Mouse (Mus musculus): ENCODE measurements around the gene Ugt1a1. TPM values are rescaled to one million over a fixed set of nuclear protein-coding genes. Genes with fewer than 3 reads are reported as not detected.
"Not testable (repeated sequence)": the region's sequence is repeated elsewhere in the genome, so short reads cannot be mapped to it uniquely, and the experiment has no call there.

Gene Ugt1a1
- not detected in 2 replicates for polyA plus RNA-seq (2015; fragmentation: Nextera tagmentation; extraction: Ambion mirVana)

- H3K4me1 ChIP-seq (replicated peaks), result no peaks in the 10 kb centered on the region
- peaks cover 55% of the 10 kb centered on the region for H3K9me3 ChIP-seq
- H3K4me3 ChIP-seq, result no peak within 1 kb of the TSS
- 0 out of 2 replicates have a peak, but pooled peaks have one; percentile 17 for ATAC-seq (ENCODE audit: low FRiP score)
- no peak within 1 kb of the TSS for H3K4me2 ChIP-seq
- H3K27ac ChIP-seq, result no peak within 1 kb of the TSS
- H3K9ac ChIP-seq, result no peak within 1 kb of the TSS
- WGBS, result 68% methylated on average over 8 of the region's 8 CpGs
- H3K27me3 ChIP-seq, result no peaks in the 10 kb centered on the region
- H3K36me3 ChIP-seq, result no peaks in the 10 kb centered on the region
These were observed at the start of gene Ugt1a1 for GRCm38 (mm10) chr1:88211812-88212211. Gene Ugt1a1 (plus strand): TSS chr1:88211959.

GRCm38 (mm10) chr1:88165711-88166110, 46.0 kb upstream of the Ugt1a1 start, which contains the start of gene Ugt1a5:
Gene Ugt1a5 (plus strand): TSS chr1:88166012.
- WGBS, result 84% methylated on average over 5 of the region's 5 CpGs

GRCm38 (mm10) chr1:88172190-88172589, 39.6 kb upstream of the Ugt1a1 start:
- not testable (repeated sequence) for H3K27me3 ChIP-seq; H3K4me3 ChIP-seq; H3K36me3 ChIP-seq; H3K9me3 ChIP-seq; H3K4me2 ChIP-seq; H3K4me1 ChIP-seq (replicated peaks); ATAC-seq (ENCODE audit: low FRiP score); H3K9ac ChIP-seq; H3K27ac ChIP-seq
- 81% methylated on average over 6 of the region's 7 CpGs for WGBS

More at GRCm38 (mm10) chr1:88165711-88166110, 46.0 kb upstream of the Ugt1a1 start, which contains the start of gene Ugt1a5:
- no peaks in the 10 kb centered on the region for H3K36me3 ChIP-seq
- no peak within 1 kb of the TSS for H3K9ac ChIP-seq
- no peak within 1 kb of the TSS for H3K4me2 ChIP-seq
- no peak within 1 kb of the TSS for H3K4me3 ChIP-seq
- no peak within 1 kb of the TSS for H3K27ac ChIP-seq
- no peaks in the 10 kb centered on the region for H3K9me3 ChIP-seq
- ATAC-seq (ENCODE audit: low FRiP score), result no peak
- H3K27me3 ChIP-seq, result no peaks in the 10 kb centered on the region
- H3K4me1 ChIP-seq (replicated peaks), result no peaks in the 10 kb centered on the region

GRCm38 (mm10) chr1:88179657-88180056, 32.1 kb upstream of the Ugt1a1 start:
- Histone ChIP-seq H3K4me1 (replicated peaks) (no peaks in the 10 kb centered on the region), H3K36me3 (no peaks in the 10 kb centered on the region), H3K9me3 (peaks cover 17% of the 10 kb centered on the region; the same call in 1 of the 2 replicates), H3K4me3 (no peak overlapping the region), H3K9ac (no peak overlapping the region), H3K27ac (no peak overlapping the region), H3K27me3 (no peaks in the 10 kb centered on the region), H3K4me2 (no peak overlapping the region)
- WGBS, result 90% methylated on average over 1 of the region's 1 CpGs
- no peak for ATAC-seq (ENCODE audit: low FRiP score)

GRCm38 (mm10) chr1:88186325-88186935, 25.3 kb upstream of the Ugt1a1 start:
- no peak for ATAC-seq (ENCODE audit: low FRiP score)
- no peaks in the 10 kb centered on the region for H3K9me3 ChIP-seq
- no peaks in the 10 kb centered on the region for H3K4me1 ChIP-seq (replicated peaks)
- no peaks in the 10 kb centered on the region for H3K27me3 ChIP-seq
- no peak overlapping the region for H3K27ac ChIP-seq
- H3K9ac ChIP-seq, result no peak overlapping the region
- 90% methylated on average over 5 of the region's 5 CpGs for WGBS
- no peaks in the 10 kb centered on the region for H3K36me3 ChIP-seq
- no peak overlapping the region for H3K4me2 ChIP-seq
- H3K4me3 ChIP-seq, result no peak overlapping the region

GRCm38 (mm10) chr1:88192136-88192535, 19.6 kb upstream of the Ugt1a1 start:
- no peaks in the 10 kb centered on the region for H3K4me1 ChIP-seq (replicated peaks)
- H3K27ac ChIP-seq, result no peak overlapping the region
- no peak overlapping the region for H3K4me3 ChIP-seq
- no peaks in the 10 kb centered on the region for H3K36me3 ChIP-seq
- no peak overlapping the region for H3K9ac ChIP-seq
- no peaks in the 10 kb centered on the region for H3K27me3 ChIP-seq
- ATAC-seq (ENCODE audit: low FRiP score), result no peak
- H3K9me3 ChIP-seq, result no peaks in the 10 kb centered on the region
- WGBS, result 69% methylated on average over 3 of the region's 3 CpGs
- no peak overlapping the region for H3K4me2 ChIP-seq

GRCm38 (mm10) chr1:88195687-88196086, 16.1 kb upstream of the Ugt1a1 start:
- no peaks in the 10 kb centered on the region for H3K36me3 ChIP-seq
- H3K9ac ChIP-seq, result no peak overlapping the region
- no peaks in the 10 kb centered on the region for H3K9me3 ChIP-seq
- H3K4me1 ChIP-seq (replicated peaks), result no peaks in the 10 kb centered on the region
- no peak overlapping the region for H3K4me3 ChIP-seq
- 81% methylated on average over 1 of the region's 1 CpGs for WGBS
- no peaks in the 10 kb centered on the region for H3K27me3 ChIP-seq
- ATAC-seq (ENCODE audit: low FRiP score), result no peak
- no peak overlapping the region for H3K4me2 ChIP-seq
- H3K27ac ChIP-seq, result no peak overlapping the region

- H3K27ac ChIP-seq, result no peak overlapping the region
- 81% methylated on average over 3 of the region's 3 CpGs for WGBS
- no peaks in the 10 kb centered on the region for H3K4me1 ChIP-seq (replicated peaks)
- no peak overlapping the region for H3K4me2 ChIP-seq
- H3K27me3 ChIP-seq, result no peaks in the 10 kb centered on the region
- no peak overlapping the region for H3K9ac ChIP-seq
- no peaks in the 10 kb centered on the region for H3K36me3 ChIP-seq
- H3K9me3 ChIP-seq, result no peaks in the 10 kb centered on the region
- H3K4me3 ChIP-seq, result no peak overlapping the region
- ATAC-seq (ENCODE audit: low FRiP score), result no peak
These were observed 14.3 kb upstream of the Ugt1a1 start for GRCm38 (mm10) chr1:88197443-88197842.

GRCm38 (mm10) chr1:88199996-88200395, 11.8 kb upstream of the Ugt1a1 start:
- WGBS, result 75% methylated on average over 2 of the region's 2 CpGs
- H3K4me3 ChIP-seq, result no peak overlapping the region
- H3K9ac ChIP-seq, result no peak overlapping the region
- 0 out of 2 replicates have a peak, but pooled peaks cover 8% of the 10 kb centered on the region for H3K36me3 ChIP-seq
- no peaks in the 10 kb centered on the region for H3K27me3 ChIP-seq
- peaks cover 7% of the 10 kb centered on the region; the same call in 1 of the 2 replicates for H3K9me3 ChIP-seq
- no peak for ATAC-seq (ENCODE audit: low FRiP score)
- H3K4me1 ChIP-seq (replicated peaks), result peaks cover 1% of the 10 kb centered on the region
- no peak overlapping the region for H3K27ac ChIP-seq
- no peak overlapping the region for H3K4me2 ChIP-seq

- H3K9me3 ChIP-seq, result peaks cover 7% of the 10 kb centered on the region; the same call in 1 of the 2 replicates
- no peak within 1 kb of the TSS for H3K27ac ChIP-seq
- peaks cover 6% of the 10 kb centered on the region for H3K4me1 ChIP-seq (replicated peaks)
- H3K4me3 ChIP-seq, result no peak within 1 kb of the TSS
- no peak within 1 kb of the TSS for H3K4me2 ChIP-seq
- no peaks in the 10 kb centered on the region for H3K27me3 ChIP-seq
- no peak for ATAC-seq (ENCODE audit: low FRiP score)
- 83% methylated on average over 7 of the region's 7 CpGs for WGBS
- no peak within 1 kb of the TSS for H3K9ac ChIP-seq
- 0 out of 2 replicates have a peak, but pooled peaks cover 8% of the 10 kb centered on the region for H3K36me3 ChIP-seq
These were observed 11.3 kb upstream of the Ugt1a1 start, which contains the start of gene Ugt1a2 for GRCm38 (mm10) chr1:88200456-88200855. Gene Ugt1a2 (plus strand): TSS chr1:88200601.

- Histone ChIP-seq H3K4me2 (peak within 1 kb of the TSS; percentile 68), H3K36me3 (0 out of 2 replicates have a peak, but pooled peaks cover 8% of the 10 kb centered on the region), H3K9me3 (peaks cover 10% of the 10 kb centered on the region), H3K27me3 (no peaks in the 10 kb centered on the region), H3K4me3 (peak within 1 kb of the TSS; percentile 53), H3K9ac (peak within 1 kb of the TSS; percentile 78), H3K27ac (peak within 1 kb of the TSS; percentile 69), H3K4me1 (replicated peaks) (peaks cover 6% of the 10 kb centered on the region)
- peak; percentile 100 for ATAC-seq (ENCODE audit: low FRiP score)
- 7% methylated on average over 61 of the region's 62 CpGs for WGBS
These were observed 6.4 kb upstream of the Ugt1a1 start, which contains the start of gene Dnajb3 for GRCm38 (mm10) chr1:88205294-88205922. Gene Dnajb3 (minus strand): TSS chr1:88205782.

GRCm38 (mm10) chr1:88206843-88207479, 4.8 kb upstream of the Ugt1a1 start:
- H3K27ac ChIP-seq, result no peak overlapping the region
- H3K27me3 ChIP-seq, result no peaks in the 10 kb centered on the region
- peaks cover 17% of the 10 kb centered on the region for H3K9me3 ChIP-seq
- 0 out of 2 replicates have a peak, but pooled peaks cover 8% of the 10 kb centered on the region for H3K36me3 ChIP-seq
- H3K4me3 ChIP-seq, result no peak overlapping the region
- no peak overlapping the region for H3K9ac ChIP-seq
- peaks cover 6% of the 10 kb centered on the region for H3K4me1 ChIP-seq (replicated peaks)
- no peak for ATAC-seq (ENCODE audit: low FRiP score)
- H3K4me2 ChIP-seq, result no peak overlapping the region
- 82% methylated on average over 2 of the region's 2 CpGs for WGBS

All from hindbrain, embryonic 13.5 days (tissue).